Mouse (Mus musculus) kidney, embryonic 15.5 days (tissue): ENCODE measurements around the gene Bank1. TPM values are rescaled to one million over a fixed set of nuclear protein-coding genes. Genes with fewer than 3 reads are reported as not detected.

ENCODE experiments used
- ATAC-seq: fragments of 200-750 bp; cut with Nextera tagmentation; replicated peaks from 2 replicates; pipeline ENCODE4 v1.8.0; 2017; ENCODE audit warnings: moderate TSS enrichment; ENCODE audit not compliant: low FRiP score
- H3K27ac ChIP-seq: fragments of 300-500 bp; sonication (generic); 2 replicates; pipeline ENCODE4 v1.5.1; 2015; ENCODE audit warnings: mild to moderate bottlenecking, inconsistent platforms
- H3K27me3 ChIP-seq: fragments of 300-500 bp; sonication (generic); 2 replicates; pipeline ENCODE4 v1.6.1; 2015; ENCODE audit warnings: inconsistent platforms
- H3K36me3 ChIP-seq: fragments of 300-500 bp; sonication (generic); 2 replicates; pipeline ENCODE4 v1.6.1; 2015; ENCODE audit warnings: inconsistent platforms
- H3K4me1 ChIP-seq: fragments of 300-500 bp; sonication (generic); 2 replicates; pipeline ENCODE4 v1.6.1; 2015; ENCODE audit warnings: inconsistent platforms
- H3K4me2 ChIP-seq: fragments of 300-500 bp; sonication (generic); 2 replicates; pipeline ENCODE4 v1.6.1; 2015; ENCODE audit warnings: moderate library complexity, mild to moderate bottlenecking, inconsistent platforms
- H3K4me3 ChIP-seq: fragments of 300-500 bp; sonication (generic); replicated peaks from 2 replicates; pipeline ENCODE4 v1.5.1; 2015; ENCODE audit warnings: mild to moderate bottlenecking, inconsistent platforms
- H3K9ac ChIP-seq: fragments of 300-500 bp; sonication (generic); 2 replicates; pipeline ENCODE4 v1.6.1; 2015; ENCODE audit warnings: mild to moderate bottlenecking, inconsistent platforms
- H3K9me3 ChIP-seq: fragments of 300-500 bp; sonication (generic); replicated peaks from 2 replicates; pipeline ENCODE4 v1.6.1; 2016; ENCODE audit warnings: inconsistent platforms
- WGBS: fragments of 180-500 bp; shearing (Covaris S2); methylation state at CpG from one replicate; pipeline ENCODE4 v1.1.7; 2015; ENCODE audit warnings: mixed read lengths; 5-methylcytosine and 5-hydroxymethylcytosine counted together
- polyA plus RNA-seq: library from polyadenylated mRNA; unstranded; fragments of >200 nt; fragmentation: Nextera tagmentation; extraction: Ambion mirVana; gene quantifications from 2 replicates; pipeline ENCODE4 v1.2.1, GENCODE M21; 2015

The Bank1 gene
- polyA plus RNA-seq, 1 experiment from 2014 or later = 1.1 TPM

DNA sequence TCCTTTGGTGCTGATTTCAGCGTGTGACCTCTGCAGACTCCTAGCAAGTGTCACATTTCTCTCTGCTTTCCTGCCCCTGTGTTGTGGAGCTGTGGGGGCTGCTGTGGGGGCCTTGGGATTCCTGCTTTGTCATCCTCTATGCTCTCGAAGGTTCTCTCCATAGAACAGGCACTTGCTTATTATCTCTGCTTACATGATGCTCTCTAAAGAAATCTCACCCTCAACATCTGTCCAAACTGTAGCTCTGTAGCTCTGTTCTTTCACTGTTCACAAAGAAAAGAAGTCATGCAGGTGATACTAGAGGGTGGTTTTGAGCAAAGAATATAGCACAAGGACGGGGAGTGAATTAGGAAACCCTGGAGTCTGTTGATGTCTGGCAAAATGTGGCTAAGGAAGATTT is 288.6 kb downstream of the Bank1 start:
- H3K27ac ChIP-seq = no peak overlapping the region
- H3K9ac ChIP-seq = no peak overlapping the region
- H3K4me3 ChIP-seq = no peak overlapping the region
- WGBS = 30% methylated on average over 3 of the region's 3 CpGs
- H3K9me3 ChIP-seq = no peaks in the 10 kb centered on the region
- no peaks in the 10 kb centered on the region for H3K36me3 ChIP-seq
- no peak overlapping the region for H3K4me2 ChIP-seq
- ATAC-seq = no peak
- no peaks in the 10 kb centered on the region for H3K27me3 ChIP-seq
- no peaks in the 10 kb centered on the region for H3K4me1 ChIP-seq

DNA sequence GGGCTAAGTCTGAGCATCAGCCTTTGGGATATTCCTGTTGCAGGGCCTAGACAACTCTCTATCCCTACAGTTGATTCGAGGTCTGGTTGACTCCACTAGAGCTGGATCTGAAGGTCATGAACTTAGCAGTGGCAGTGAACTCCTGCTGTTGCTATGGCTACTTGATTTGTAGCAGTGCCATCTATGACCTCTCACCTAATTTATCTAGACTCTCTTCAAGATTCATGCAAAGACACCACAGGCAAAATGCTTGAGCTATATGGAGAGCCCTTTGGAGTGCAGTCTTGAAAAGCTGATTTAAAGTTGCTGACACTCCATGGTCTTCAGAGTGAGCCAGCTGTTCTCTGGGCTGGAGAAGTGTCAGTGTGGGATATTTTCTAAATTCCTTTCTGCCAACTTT is 290.1 kb downstream of the Bank1 start:
- Histone ChIP-seq H3K27me3 (no peaks in the 10 kb centered on the region), H3K9ac (no peak overlapping the region), H3K36me3 (no peaks in the 10 kb centered on the region), H3K4me2 (no peak overlapping the region), H3K4me1 (no peaks in the 10 kb centered on the region), H3K27ac (no peak overlapping the region), H3K9me3 (no peaks in the 10 kb centered on the region), H3K4me3 (no peak overlapping the region)
- ATAC-seq = no peak
- 31% methylated on average over 1 of the region's 1 CpGs for WGBS

DNA sequence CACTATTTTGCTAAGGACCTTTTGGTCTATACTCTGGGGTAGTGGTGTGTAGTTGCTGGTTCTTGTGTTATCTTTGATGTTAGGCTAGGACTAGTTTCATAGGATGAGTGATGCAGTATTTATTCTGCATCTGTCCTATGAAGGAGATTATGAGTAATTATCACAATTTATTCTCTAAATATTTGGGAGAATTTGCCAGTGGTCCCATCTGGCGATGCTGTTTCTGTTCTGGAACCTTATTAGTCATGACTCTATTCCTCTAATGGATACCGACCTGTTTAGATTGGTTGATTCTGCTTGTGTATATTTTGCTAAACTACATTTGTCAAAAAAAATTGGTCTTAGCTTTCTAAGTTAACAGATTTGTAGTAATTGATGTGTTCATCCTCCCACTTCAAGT is 301.0 kb downstream of the Bank1 start:
- Histone ChIP-seq H3K27me3 (no peaks in the 10 kb centered on the region), H3K36me3 (no peaks in the 10 kb centered on the region), H3K4me1 (no peaks in the 10 kb centered on the region), H3K4me3 (no peak overlapping the region), H3K4me2 (no peak overlapping the region), H3K9ac (no peak overlapping the region), H3K9me3 (no peaks in the 10 kb centered on the region), H3K27ac (no peak overlapping the region)
- 92% methylated on average over 2 of the region's 2 CpGs for WGBS
- no peak for ATAC-seq

DNA sequence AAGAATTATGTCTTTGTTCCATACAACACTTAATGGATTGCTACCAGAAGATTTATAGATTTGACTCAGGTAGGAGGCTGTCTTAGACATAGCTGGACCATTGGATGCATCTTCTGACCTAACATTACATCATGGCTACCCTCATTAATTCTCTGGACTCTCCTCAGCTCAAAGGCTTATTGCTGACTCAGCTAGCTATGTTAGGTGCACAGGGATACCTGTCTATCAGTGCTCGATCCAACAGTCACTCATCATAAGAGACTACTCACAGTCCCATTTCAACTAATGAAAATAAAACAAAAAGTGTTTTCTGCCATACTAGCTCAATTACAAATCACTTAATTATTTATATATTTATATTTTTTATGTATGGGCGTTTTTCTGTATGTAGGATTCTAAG is 308.3 kb downstream of the Bank1 start:
- Histone ChIP-seq H3K9ac (no peak overlapping the region), H3K27ac (no peak overlapping the region), H3K4me2 (no peak overlapping the region), H3K36me3 (no peaks in the 10 kb centered on the region), H3K4me3 (no peak overlapping the region), H3K9me3 (no peaks in the 10 kb centered on the region), H3K27me3 (no peaks in the 10 kb centered on the region), H3K4me1 (no peaks in the 10 kb centered on the region)
- WGBS = 85% methylated on average over 2 of the region's 2 CpGs
- ATAC-seq = no peak

DNA sequence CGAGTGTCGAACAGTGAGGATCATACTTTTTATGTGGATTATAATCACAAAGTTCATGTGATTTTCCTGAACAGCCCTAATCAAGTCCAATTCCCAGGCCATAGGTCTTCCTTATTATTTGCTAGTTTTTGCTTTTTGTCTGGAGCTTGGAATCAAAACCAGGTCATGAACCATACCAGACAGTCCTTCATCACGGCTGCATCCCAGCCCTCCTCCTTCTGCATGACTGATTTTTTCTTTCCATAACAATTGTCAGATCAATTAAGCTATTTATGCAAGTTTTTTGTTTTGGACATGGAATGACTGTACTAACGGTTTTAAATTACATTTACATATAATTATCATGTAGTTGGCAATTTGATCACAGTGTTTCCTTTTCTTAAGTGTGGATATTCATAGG is 315.2 kb downstream of the Bank1 start:
- Histone ChIP-seq H3K4me2 (no peak overlapping the region), H3K27ac (no peak overlapping the region), H3K36me3 (no peaks in the 10 kb centered on the region), H3K4me1 (0 out of 2 replicates have a peak, but pooled peaks cover 7% of the 10 kb centered on the region), H3K9me3 (no peaks in the 10 kb centered on the region), H3K27me3 (no peaks in the 10 kb centered on the region), H3K4me3 (no peak overlapping the region), H3K9ac (no peak overlapping the region)
- 82% methylated on average over 4 of the region's 4 CpGs for WGBS
- ATAC-seq = no peak

DNA sequence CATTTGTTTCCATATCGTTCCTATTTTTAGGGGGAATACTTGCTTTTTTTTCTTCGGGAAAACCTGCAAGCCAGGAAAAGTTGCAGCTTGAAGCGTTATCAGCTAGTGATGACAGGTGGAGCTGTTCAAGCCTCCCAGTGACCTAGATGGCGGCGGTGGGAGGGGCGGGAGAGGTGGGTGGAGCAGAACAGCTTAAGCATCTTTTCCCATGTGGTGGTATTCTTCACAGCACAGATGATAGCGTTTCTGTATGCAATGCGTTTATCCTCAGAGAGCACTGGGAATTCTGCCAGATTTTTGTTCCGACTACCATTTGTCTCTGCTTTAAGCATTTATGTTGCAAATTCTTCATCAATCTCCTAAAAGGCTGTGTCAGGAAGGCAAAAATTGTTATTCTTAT is 318.0 kb downstream of the Bank1 start:
- ATAC-seq = peak; percentile 79; the same call in 1 of the 2 replicates

DNA sequence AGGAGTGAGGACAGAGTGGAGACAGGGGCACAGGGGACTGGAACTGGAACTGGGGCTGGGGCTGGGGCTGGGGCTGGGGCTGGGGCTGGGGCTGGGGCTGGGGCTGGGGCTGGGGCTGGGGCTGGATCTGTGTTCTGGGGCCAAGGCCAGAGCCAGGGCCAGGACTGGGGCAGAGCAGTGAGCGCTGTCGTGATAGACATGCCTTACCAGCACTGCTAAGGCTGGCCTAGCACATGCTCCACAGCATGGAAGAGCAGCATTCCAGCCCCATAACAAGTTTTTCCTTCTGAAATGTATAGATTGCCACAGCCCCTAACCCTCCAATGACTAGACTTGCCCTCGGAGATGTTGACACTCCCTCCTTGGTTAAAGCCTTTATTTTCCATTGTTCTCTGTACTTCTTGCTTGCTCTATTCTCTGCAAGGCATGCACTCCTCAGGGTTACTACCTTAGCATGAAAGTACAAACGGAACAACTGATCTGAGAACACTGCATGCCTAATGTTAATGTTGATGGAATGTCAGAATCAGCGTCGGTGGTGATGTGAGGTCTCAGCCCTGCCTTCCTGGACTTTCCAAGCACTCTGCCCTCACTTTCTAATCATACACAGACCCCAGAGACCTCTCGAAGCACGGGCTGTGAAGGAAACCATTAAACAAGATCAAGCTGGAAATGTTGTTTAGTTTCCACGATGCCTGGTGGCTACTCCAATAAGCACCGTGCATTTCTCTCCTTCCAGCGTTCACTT is 318.6 kb downstream of the Bank1 start:
- Histone ChIP-seq H3K4me1 (0 out of 2 replicates have a peak, but pooled peaks cover 7% of the 10 kb centered on the region), H3K4me2 (peak overlapping the region; percentile 44)
- 49% methylated on average over 11 of the region's 11 CpGs for WGBS

More for the DNA sequence above, 318.0 kb downstream of the Bank1 start:
- Histone ChIP-seq H3K27ac (peak overlapping the region; percentile 56; the same call in 1 of the 2 replicates), H3K36me3 (no peaks in the 10 kb centered on the region), H3K9me3 (no peaks in the 10 kb centered on the region), H3K4me2 (peak overlapping the region; percentile 44), H3K4me3 (0 out of 2 replicates have a peak overlapping the region, but pooled peaks have one; percentile 3), H3K27me3 (no peaks in the 10 kb centered on the region), H3K9ac (no peak overlapping the region), H3K4me1 (0 out of 2 replicates have a peak, but pooled peaks cover 7% of the 10 kb centered on the region)
- WGBS = 25% methylated on average over 9 of the region's 9 CpGs

More for the DNA sequence above, 318.6 kb downstream of the Bank1 start:
- Histone ChIP-seq H3K4me3 (0 out of 2 replicates have a peak overlapping the region, but pooled peaks have one; percentile 3), H3K9ac (no peak overlapping the region), H3K27me3 (no peaks in the 10 kb centered on the region), H3K27ac (peak overlapping the region; percentile 56; the same call in 1 of the 2 replicates), H3K9me3 (no peaks in the 10 kb centered on the region), H3K36me3 (no peaks in the 10 kb centered on the region)
- ATAC-seq = peak; percentile 54; the same call in 1 of the 2 replicates
